Mouse (Mus musculus): ENCODE results near the gene Sh2d3c. TPM values are rescaled to one million over a fixed set of nuclear protein-coding genes. Genes with fewer than 3 reads are reported as not detected.
A peak's percentile ranks its signal among the peaks of the same experiment; 100 is the strongest.

Sh2d3c gene
- polyA plus RNA-seq, 1 experiment, result 25.3 TPM

- no peaks in the 10 kb centered on the region for H3K36me3 ChIP-seq (ENCODE audit: control insufficient read depth, insufficient read depth, low read length)
- WGBS, result 82% methylated on average over 8 of the region's 8 CpGs
- H3K27me3 ChIP-seq (ENCODE audit: control insufficient read depth, insufficient read depth, low read length), result no peaks in the 10 kb centered on the region
- no peak overlapping the region for H3K4me3 ChIP-seq (ENCODE audit: low read depth, low read length)
- peak overlapping the region; percentile 91; the same call in 1 of the 2 replicates for H3K27ac ChIP-seq (ENCODE audit: insufficient read depth, low read depth, low read length)
- H3K4me1 ChIP-seq (ENCODE audit: control insufficient read depth, insufficient read depth, insufficient read length, low read length), result peaks cover 53% of the 10 kb centered on the region
- no peak for TF ChIP-seq POLR2A (IDR thresholded peaks at IDR 0.05; ENCODE audit: low read depth, low read length)
Observed at GRCm38 (mm10) chr2:32772626-32773279, 51.9 kb downstream of the Sh2d3c start.

- H3K36me3 ChIP-seq (ENCODE audit: control insufficient read depth, insufficient read depth, low read length), result no peaks in the 10 kb centered on the region
- peak within 1 kb of the TSS; percentile 70 for H3K4me3 ChIP-seq (ENCODE audit: low read depth, low read length)
- H3K4me1 ChIP-seq (ENCODE audit: control insufficient read depth, insufficient read depth, insufficient read length, low read length), result peaks cover 39% of the 10 kb centered on the region
- TF ChIP-seq CTCF (IDR thresholded peaks at IDR 0.05; ENCODE audit: extremely low read depth, insufficient read length, insufficient replicate concordance, low read depth, low read length) (no peak), POLR2A (IDR thresholded peaks at IDR 0.05; ENCODE audit: low read depth, low read length) (peak; percentile 38; the same call in 1 of the 2 replicates)
- H3K27me3 ChIP-seq (ENCODE audit: control insufficient read depth, insufficient read depth, low read length), result no peaks in the 10 kb centered on the region
- H3K27ac ChIP-seq (ENCODE audit: insufficient read depth, low read depth, low read length), result peak within 1 kb of the TSS; percentile 78
- under 1% methylated on average over 46 of the region's 46 CpGs for WGBS
Observed at GRCm38 (mm10) chr2:32775359-32776074, 54.7 kb downstream of the Sh2d3c start, which contains the start of the genes Ttc16 and Ptrh1. Gene Ttc16 (minus strand): TSS chr2:32775633. Gene Ptrh1 (plus strand): TSS chr2:32775786.

GRCm38 (mm10) chr2:32776192-32776591, 55.3 kb downstream of the Sh2d3c start:
- H3K4me1 ChIP-seq (ENCODE audit: control insufficient read depth, insufficient read depth, insufficient read length, low read length), result peaks cover 32% of the 10 kb centered on the region
- peak overlapping the region; percentile 70 for H3K4me3 ChIP-seq (ENCODE audit: low read depth, low read length)
- 15% methylated on average over 22 of the region's 22 CpGs for WGBS
- H3K27ac ChIP-seq (ENCODE audit: insufficient read depth, low read depth, low read length), result no peak overlapping the region
- TF ChIP-seq POLR2A (IDR thresholded peaks at IDR 0.05; ENCODE audit: low read depth, low read length) (no peak), CTCF (IDR thresholded peaks at IDR 0.05; ENCODE audit: extremely low read depth, insufficient read length, insufficient replicate concordance, low read depth, low read length) (no peak)
- no peaks in the 10 kb centered on the region for H3K36me3 ChIP-seq (ENCODE audit: control insufficient read depth, insufficient read depth, low read length)
- no peaks in the 10 kb centered on the region for H3K27me3 ChIP-seq (ENCODE audit: control insufficient read depth, insufficient read depth, low read length)

- Histone ChIP-seq H3K4me3 (ENCODE audit: low read depth, low read length) (no peak overlapping the region), H3K36me3 (ENCODE audit: control insufficient read depth, insufficient read depth, low read length) (no peaks in the 10 kb centered on the region), H3K27ac (ENCODE audit: insufficient read depth, low read depth, low read length) (no peak overlapping the region), H3K4me1 (ENCODE audit: control insufficient read depth, insufficient read depth, insufficient read length, low read length) (peaks cover 15% of the 10 kb centered on the region), H3K27me3 (ENCODE audit: control insufficient read depth, insufficient read depth, low read length) (no peaks in the 10 kb centered on the region)
- TF ChIP-seq POLR2A (IDR thresholded peaks at IDR 0.05; ENCODE audit: low read depth, low read length) (no peak), CTCF (IDR thresholded peaks at IDR 0.05; ENCODE audit: extremely low read depth, insufficient read length, insufficient replicate concordance, low read depth, low read length) (no peak)
- 94% methylated on average over 6 of the region's 6 CpGs for WGBS
Observed at GRCm38 (mm10) chr2:32778081-32778480, 57.2 kb downstream of the Sh2d3c start.

GRCm38 (mm10) chr2:32779131-32779530, 58.3 kb downstream of the Sh2d3c start:
- TF ChIP-seq POLR2A (IDR thresholded peaks at IDR 0.05; ENCODE audit: low read depth, low read length) (no peak), CTCF (IDR thresholded peaks at IDR 0.05; ENCODE audit: extremely low read depth, insufficient read length, insufficient replicate concordance, low read depth, low read length) (peak; percentile 63; the same call in 1 of the 2 replicates)

GRCm38 (mm10) chr2:32779714-32780113, 58.9 kb downstream of the Sh2d3c start:
- Histone ChIP-seq H3K27me3 (ENCODE audit: control insufficient read depth, insufficient read depth, low read length) (no peaks in the 10 kb centered on the region), H3K4me1 (ENCODE audit: control insufficient read depth, insufficient read depth, insufficient read length, low read length) (peaks cover 9% of the 10 kb centered on the region)
- WGBS, result 90% methylated on average over 6 of the region's 6 CpGs

More at GRCm38 (mm10) chr2:32779131-32779530, 58.3 kb downstream of the Sh2d3c start:
- Histone ChIP-seq H3K4me3 (ENCODE audit: low read depth, low read length) (no peak overlapping the region), H3K36me3 (ENCODE audit: control insufficient read depth, insufficient read depth, low read length) (no peaks in the 10 kb centered on the region), H3K4me1 (ENCODE audit: control insufficient read depth, insufficient read depth, insufficient read length, low read length) (peaks cover 13% of the 10 kb centered on the region), H3K27ac (ENCODE audit: insufficient read depth, low read depth, low read length) (no peak overlapping the region), H3K27me3 (ENCODE audit: control insufficient read depth, insufficient read depth, low read length) (no peaks in the 10 kb centered on the region)
- WGBS, result 21% methylated on average over 8 of the region's 8 CpGs

GRCm38 (mm10) chr2:32781710-32782109, 60.9 kb downstream of the Sh2d3c start:
- TF ChIP-seq CTCF (IDR thresholded peaks at IDR 0.05; ENCODE audit: extremely low read depth, insufficient read length, insufficient replicate concordance, low read depth, low read length) (no peak), POLR2A (IDR thresholded peaks at IDR 0.05; ENCODE audit: low read depth, low read length) (no peak)
- H3K27ac ChIP-seq (ENCODE audit: insufficient read depth, low read depth, low read length), result no peak overlapping the region
- H3K36me3 ChIP-seq (ENCODE audit: control insufficient read depth, insufficient read depth, low read length), result no peaks in the 10 kb centered on the region
- 53% methylated on average over 6 of the region's 6 CpGs for WGBS
- peaks cover 2% of the 10 kb centered on the region for H3K4me1 ChIP-seq (ENCODE audit: control insufficient read depth, insufficient read depth, insufficient read length, low read length)
- no peaks in the 10 kb centered on the region for H3K27me3 ChIP-seq (ENCODE audit: control insufficient read depth, insufficient read depth, low read length)
- no peak overlapping the region for H3K4me3 ChIP-seq (ENCODE audit: low read depth, low read length)

More at GRCm38 (mm10) chr2:32779714-32780113, 58.9 kb downstream of the Sh2d3c start:
- no peak overlapping the region for H3K27ac ChIP-seq (ENCODE audit: insufficient read depth, low read depth, low read length)
- H3K4me3 ChIP-seq (ENCODE audit: low read depth, low read length), result no peak overlapping the region
- TF ChIP-seq POLR2A (IDR thresholded peaks at IDR 0.05; ENCODE audit: low read depth, low read length) (no peak), CTCF (IDR thresholded peaks at IDR 0.05; ENCODE audit: extremely low read depth, insufficient read length, insufficient replicate concordance, low read depth, low read length) (no peak)
- H3K36me3 ChIP-seq (ENCODE audit: control insufficient read depth, insufficient read depth, low read length), result no peaks in the 10 kb centered on the region

Data from small intestine, adult 2 months (tissue).